Mouse (Mus musculus) stomach, embryonic 15.5 days (tissue): ENCODE data around the gene Ssxb1. TPM values are rescaled to one million over a fixed set of nuclear protein-coding genes. Genes with fewer than 3 reads are reported as not detected.
"Not testable (repeated sequence)": the region's sequence is repeated elsewhere in the genome, so short reads cannot be mapped to it uniquely, and the experiment has no call there.

Source experiments
- ATAC-seq: fragments of 200-750 bp; cut with Nextera tagmentation; 2 replicates; pipeline ENCODE4 v1.8.0; 2017; ENCODE audit warnings: low read depth, moderate number of reproducible peaks, moderate TSS enrichment; ENCODE audit not compliant: insufficient read depth, low FRiP score
- H3K27ac ChIP-seq: fragments of 300-500 bp; sonication (generic); 2 replicates; pipeline ENCODE4 v1.5.1; 2015; ENCODE audit warnings: mild to moderate bottlenecking, inconsistent platforms
- H3K27me3 ChIP-seq: fragments of 300-500 bp; sonication (generic); replicated peaks from 2 replicates; pipeline ENCODE4 v1.6.1; 2015; ENCODE audit warnings: inconsistent platforms
- H3K36me3 ChIP-seq: fragments of 300-500 bp; sonication (generic); 2 replicates; pipeline ENCODE4 v1.6.1; 2015; ENCODE audit warnings: inconsistent platforms
- H3K4me1 ChIP-seq: fragments of 300-500 bp; sonication (generic); 2 replicates; pipeline ENCODE4 v1.6.1; 2015; ENCODE audit warnings: inconsistent platforms
- H3K4me2 ChIP-seq: fragments of 300-500 bp; sonication (generic); 2 replicates; pipeline ENCODE4 v1.6.1; 2015; ENCODE audit warnings: mild to moderate bottlenecking, inconsistent platforms
- H3K4me3 ChIP-seq: fragments of 300-500 bp; sonication (generic); replicated peaks from 2 replicates; pipeline ENCODE4 v1.5.1; 2015; ENCODE audit warnings: inconsistent platforms
- H3K9ac ChIP-seq: fragments of 300-500 bp; sonication (generic); 2 replicates; pipeline ENCODE4 v1.6.1; 2015; ENCODE audit warnings: inconsistent platforms
- H3K9me3 ChIP-seq: fragments of 300-500 bp; sonication (generic); 2 replicates; pipeline ENCODE4 v1.6.1; 2016; ENCODE audit warnings: inconsistent platforms
- WGBS: fragments of 180-500 bp; shearing (Covaris S2); methylation state at CpG from one replicate; pipeline ENCODE4 v1.1.7; 2015; 5-methylcytosine and 5-hydroxymethylcytosine counted together
- polyA plus RNA-seq: library from polyadenylated mRNA; unstranded; fragments of >200 nt; fragmentation: Nextera tagmentation; extraction: Ambion mirVana; gene quantifications from 2 replicates; pipeline ENCODE4 v1.2.1, GENCODE M21; 2015

The Ssxb1 gene
- polyA plus RNA-seq = not detected in 2 replicates

GRCm38 (mm10) chrX:8413005-8413404 lies at the start of gene Ssxb1:
TSS of gene Ssxb1 (plus strand) at chrX:8413305.
- not testable (repeated sequence) for H3K27ac ChIP-seq, H3K4me3 ChIP-seq, H3K9me3 ChIP-seq, H3K9ac ChIP-seq, H3K4me1 ChIP-seq, H3K36me3 ChIP-seq, ATAC-seq, H3K4me2 ChIP-seq, H3K27me3 ChIP-seq
- WGBS = 19% methylated on average over 1 of the region's 1 CpGs

GRCm38 (mm10) chrX:8366678-8367077 lies 46.4 kb upstream of the Ssxb1 start, which contains the start of gene Ssxb9:
TSS of gene Ssxb9 (plus strand) at chrX:8366978.
- H3K36me3 ChIP-seq, H3K27ac ChIP-seq, H3K9ac ChIP-seq, H3K9me3 ChIP-seq, ATAC-seq, H3K4me1 ChIP-seq, H3K27me3 ChIP-seq, H3K4me3 ChIP-seq, H3K4me2 ChIP-seq: not testable (repeated sequence)
- 39% methylated on average over 1 of the region's 1 CpGs for WGBS

- H3K9ac ChIP-seq, H3K27ac ChIP-seq, H3K4me2 ChIP-seq, H3K4me1 ChIP-seq, H3K27me3 ChIP-seq, H3K4me3 ChIP-seq, ATAC-seq, H3K36me3 ChIP-seq, H3K9me3 ChIP-seq: not testable (repeated sequence)
- 63% methylated on average over 2 of the region's 2 CpGs for WGBS
Observed at GRCm38 (mm10) chrX:8461626-8462025, 48.5 kb downstream of the Ssxb1 start, which contains the start of gene Ssxb2. TSS of gene Ssxb2 (minus strand) at chrX:8461726.

Other genes with a start within 250 kb of the Ssxb1 start
- 11.9 and 12.6 TPM in 2 replicates for gene Tbc1d25, start 237.1 kb upstream of the Ssxb1 start, polyA plus RNA-seq
- 56.4 and 57.2 TPM in 2 replicates for gene Ebp, start 219.8 kb upstream of the Ssxb1 start, polyA plus RNA-seq
- gene Porcn, start 206.8 kb upstream of the Ssxb1 start, polyA plus RNA-seq = 11.3 and 11.8 TPM in 2 replicates
- gene Ftsj1, start 160.9 kb upstream of the Ssxb1 start, polyA plus RNA-seq = 36.8 and 38.3 TPM in 2 replicates
- 28.8 and 36.9 TPM in 2 replicates for gene Slc38a5, start 142.2 kb upstream of the Ssxb1 start, polyA plus RNA-seq
- gene Ssxb10, start 85.9 kb upstream of the Ssxb1 start, polyA plus RNA-seq = not detected in 2 replicates
- not detected in 2 replicates for gene Ssxb9, start 46.3 kb upstream of the Ssxb1 start, polyA plus RNA-seq
- gene Ssxb2, start 48.4 kb downstream of the Ssxb1 start, polyA plus RNA-seq = not detected in 2 replicates
- gene Gm14459, start 111.6 kb downstream of the Ssxb1 start, polyA plus RNA-seq = not detected in 2 replicates
- not detected in 2 replicates for gene Ssxb6, start 134.9 kb downstream of the Ssxb1 start, polyA plus RNA-seq
- not detected in 2 replicates for gene Ssxb3, start 178.5 kb downstream of the Ssxb1 start, polyA plus RNA-seq